Mouse (Mus musculus) embryo, embryonic 9.5 days (tissue): ENCODE measurements at regions not wholly inside any gene's neighbourhood (a gene's known extent, or its start where the extent isn't known, plus 50 kb on each side); places are given as distances from the start of the nearest gene placed in this dataset.

Experiments
- DNase-seq: peaks from one replicate; pipeline ENCODE4 v3.0.0-alpha.2; 2017; ENCODE audit errors: extremely low spot score

DNA sequence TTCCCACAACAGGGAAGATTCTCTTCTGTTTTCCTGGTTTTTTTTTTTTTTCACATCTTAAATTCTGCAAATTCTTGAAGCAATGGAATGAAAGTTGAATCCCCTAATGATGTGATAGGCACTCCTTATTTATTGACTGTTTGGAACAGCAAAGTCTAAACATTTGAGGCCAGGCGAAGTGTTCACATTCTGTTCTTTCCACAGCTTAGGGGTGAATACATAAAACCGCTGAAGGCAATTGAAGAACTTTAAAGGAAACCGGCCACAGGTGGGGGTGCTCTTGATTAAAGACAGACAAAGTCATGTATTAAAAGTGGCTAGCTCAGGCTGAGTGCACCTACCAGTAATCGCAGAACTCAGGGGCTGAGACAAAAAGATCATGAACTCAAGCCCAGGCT is 166.6 kb upstream of the Hnrnpa3 start:
- no peak for DNase-seq

- no peak for DNase-seq
Observed at GRCm38 (mm10) chr2:75496606-75497240, 162.3 kb upstream of the Hnrnpa3 start.

- DNase-seq, result no peak
Observed at GRCm38 (mm10) chr2:75510223-75510622, 148.8 kb upstream of the Hnrnpa3 start.

DNA sequence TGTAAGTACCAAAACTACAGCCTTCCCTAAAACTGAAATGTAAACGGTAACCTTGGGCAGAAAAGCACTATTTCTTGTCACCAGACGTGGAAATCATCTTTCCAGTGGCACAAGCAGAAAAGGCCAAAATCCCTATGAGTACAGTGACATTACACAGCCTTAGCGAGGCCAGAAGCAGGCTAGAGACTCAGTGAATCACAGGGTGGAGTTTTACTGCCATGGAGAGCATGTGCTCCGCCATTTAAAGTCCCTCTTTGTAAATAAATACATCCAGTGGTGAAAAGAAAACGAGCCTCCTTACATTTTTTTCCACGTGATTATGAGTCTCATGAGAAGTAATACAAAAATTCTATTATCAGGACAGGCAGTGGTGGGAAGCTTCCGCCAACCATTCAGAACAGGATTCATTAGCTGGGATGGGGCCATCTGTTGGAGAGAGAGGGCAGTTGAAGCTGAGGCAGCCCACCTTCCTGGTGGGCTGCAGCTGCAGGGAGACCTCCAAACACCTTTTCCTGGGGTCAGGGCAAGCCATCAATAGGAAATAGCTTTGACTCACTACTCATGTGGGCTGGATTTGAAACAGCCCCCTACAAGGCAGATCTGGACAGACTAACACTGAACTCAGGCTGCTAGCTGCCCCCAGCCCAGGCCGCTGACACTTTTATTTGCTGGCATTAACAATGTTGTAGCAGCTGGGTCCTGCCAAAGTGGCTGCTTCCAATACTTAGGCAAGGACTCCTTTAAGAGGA is 146.5 kb upstream of the Hnrnpa3 start:
- DNase-seq, result no peak

DNA sequence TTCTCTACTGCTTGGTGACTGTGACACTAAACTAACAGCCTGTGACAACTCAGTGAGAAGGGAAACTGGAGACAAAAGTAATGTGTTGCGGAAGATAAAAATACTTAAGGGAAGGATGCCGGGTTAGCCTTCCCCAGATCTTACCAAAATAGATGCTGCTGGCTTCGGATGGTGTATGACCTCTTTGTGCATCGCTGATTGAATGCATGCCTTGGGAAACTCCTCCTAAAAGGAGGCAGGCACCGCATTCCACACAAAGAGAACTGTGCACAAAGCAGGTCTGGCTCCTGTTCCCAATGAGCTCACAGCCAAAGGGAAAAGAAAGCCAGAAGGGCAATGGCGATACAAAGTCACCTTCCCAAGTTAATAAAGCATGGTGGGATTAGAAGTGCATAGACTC is 144.9 kb upstream of the Hnrnpa3 start:
- DNase-seq, result no peak

GRCm38 (mm10) chr2:75516223-75516622 is 142.8 kb upstream of the Hnrnpa3 start:
- DNase-seq, result no peak

DNA sequence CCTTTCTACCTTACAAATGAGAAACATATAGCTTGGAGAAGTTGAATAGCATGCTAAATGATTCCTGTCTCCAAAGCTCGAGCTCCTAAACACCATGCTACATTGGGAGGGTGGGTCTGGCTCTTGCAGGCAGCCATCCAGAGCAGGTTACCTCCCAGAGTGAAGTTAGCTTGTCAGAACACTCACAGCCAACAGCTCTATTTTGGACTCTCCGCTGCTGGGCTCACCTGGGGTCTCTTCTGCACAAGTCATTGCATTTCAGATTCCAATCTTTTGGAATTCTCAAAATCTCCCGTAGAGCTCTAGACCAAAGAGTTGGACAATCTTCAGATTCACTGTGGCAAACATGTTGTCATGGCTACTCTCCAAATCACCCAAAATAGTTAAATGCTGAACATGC is 142.0 kb upstream of the Hnrnpa3 start:
- no peak for DNase-seq

DNA sequence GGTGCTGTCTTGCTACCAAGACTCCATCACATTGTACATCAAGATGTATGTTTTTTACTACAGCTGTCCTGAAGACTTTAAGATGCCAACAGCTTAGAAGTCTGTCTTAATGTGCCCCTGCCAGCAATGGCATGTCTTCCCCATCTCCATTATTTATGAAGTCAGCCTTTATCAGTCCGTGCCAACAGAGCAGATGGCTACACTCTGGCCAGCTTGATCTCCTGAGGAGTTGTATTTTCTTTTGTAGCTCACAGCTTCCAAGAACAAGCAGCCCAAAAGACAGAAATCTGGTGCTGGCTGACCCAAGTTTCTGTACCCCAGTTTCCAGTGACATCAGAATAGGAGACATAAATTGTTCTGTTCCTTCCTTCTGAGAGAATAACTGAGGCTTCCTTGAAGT is 140.5 kb upstream of the Hnrnpa3 start:
- no peak for DNase-seq

GRCm38 (mm10) chr2:75525562-75525961 is 133.5 kb upstream of the Hnrnpa3 start:
- DNase-seq, result no peak

DNA sequence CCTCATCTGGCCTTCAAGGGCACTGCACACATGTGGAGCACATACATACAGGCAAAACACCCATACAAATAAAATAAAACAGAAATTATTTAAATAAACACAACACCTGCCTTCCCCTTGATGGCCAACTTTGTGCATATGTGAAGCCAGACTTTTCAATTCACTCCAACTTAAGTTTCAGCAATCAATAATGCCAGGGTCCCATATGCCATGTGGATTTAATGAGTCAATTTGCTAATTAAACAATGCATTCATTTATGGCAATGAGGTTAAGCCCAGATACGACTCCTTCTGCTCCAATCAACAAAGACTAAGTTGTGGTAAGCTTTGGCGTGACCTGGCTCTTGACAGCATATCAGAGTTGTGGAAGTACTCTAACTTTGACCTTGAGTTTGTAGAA is 130.4 kb upstream of the Hnrnpa3 start:
- DNase-seq, result no peak

- peak; percentile 21 for DNase-seq
Observed at GRCm38 (mm10) chr2:75538114-75538513, 120.9 kb upstream of the Hnrnpa3 start.

- no peak for DNase-seq
Observed at GRCm38 (mm10) chr2:75539726-75540125, 119.3 kb upstream of the Hnrnpa3 start.

- DNase-seq, result no peak
Observed at GRCm38 (mm10) chr2:75542331-75542730, 116.7 kb upstream of the Hnrnpa3 start.

GRCm38 (mm10) chr2:75542781-75543180 is 116.3 kb upstream of the Hnrnpa3 start:
- no peak for DNase-seq

- no peak for DNase-seq
Observed at GRCm38 (mm10) chr2:75545971-75546370, 113.1 kb upstream of the Hnrnpa3 start.

DNA sequence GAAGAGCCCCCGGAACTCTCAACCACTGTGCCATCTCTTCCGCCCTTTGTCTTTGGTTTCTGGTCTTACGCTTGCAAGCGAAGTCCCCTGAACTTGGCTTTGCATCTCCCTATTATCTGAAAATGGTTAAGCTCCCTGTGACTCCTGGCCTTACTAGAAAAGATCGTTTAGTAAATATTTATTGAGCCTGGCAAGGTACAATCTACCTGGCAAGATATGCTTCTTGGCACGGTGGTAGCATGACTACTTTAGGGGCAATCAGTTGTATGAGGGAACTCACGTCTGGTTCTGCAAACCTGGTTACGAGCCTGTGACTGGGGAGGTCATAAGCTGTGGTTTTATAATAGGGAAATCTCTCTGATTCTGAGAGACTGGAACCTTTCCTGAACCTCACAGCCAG is 103.4 kb upstream of the Hnrnpa3 start:
- no peak for DNase-seq

GRCm38 (mm10) chr2:75556744-75557143 is 102.3 kb upstream of the Hnrnpa3 start:
- peak; percentile 17 for DNase-seq

DNA sequence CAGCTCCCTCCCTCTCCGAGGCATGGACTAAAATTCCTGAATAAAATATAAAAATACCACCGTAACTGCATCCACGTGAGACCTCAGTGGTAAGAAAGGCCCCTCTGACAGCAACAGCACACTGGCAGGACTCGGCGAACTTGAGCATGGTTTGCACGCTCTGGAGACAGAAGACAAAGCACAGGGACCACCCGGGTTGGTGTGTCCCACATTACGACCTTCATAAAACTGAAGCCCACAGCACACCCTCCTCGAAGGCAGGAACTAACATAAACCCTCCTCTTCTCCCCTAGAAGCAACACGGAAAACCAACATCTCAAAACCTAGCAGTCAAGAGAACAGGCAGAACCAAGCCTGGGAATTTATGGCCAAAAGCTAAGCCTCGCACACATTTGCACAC is 101.7 kb upstream of the Hnrnpa3 start:
- no peak for DNase-seq

GRCm38 (mm10) chr2:75559920-75560319 is 99.1 kb upstream of the Hnrnpa3 start:
- no peak for DNase-seq

DNA sequence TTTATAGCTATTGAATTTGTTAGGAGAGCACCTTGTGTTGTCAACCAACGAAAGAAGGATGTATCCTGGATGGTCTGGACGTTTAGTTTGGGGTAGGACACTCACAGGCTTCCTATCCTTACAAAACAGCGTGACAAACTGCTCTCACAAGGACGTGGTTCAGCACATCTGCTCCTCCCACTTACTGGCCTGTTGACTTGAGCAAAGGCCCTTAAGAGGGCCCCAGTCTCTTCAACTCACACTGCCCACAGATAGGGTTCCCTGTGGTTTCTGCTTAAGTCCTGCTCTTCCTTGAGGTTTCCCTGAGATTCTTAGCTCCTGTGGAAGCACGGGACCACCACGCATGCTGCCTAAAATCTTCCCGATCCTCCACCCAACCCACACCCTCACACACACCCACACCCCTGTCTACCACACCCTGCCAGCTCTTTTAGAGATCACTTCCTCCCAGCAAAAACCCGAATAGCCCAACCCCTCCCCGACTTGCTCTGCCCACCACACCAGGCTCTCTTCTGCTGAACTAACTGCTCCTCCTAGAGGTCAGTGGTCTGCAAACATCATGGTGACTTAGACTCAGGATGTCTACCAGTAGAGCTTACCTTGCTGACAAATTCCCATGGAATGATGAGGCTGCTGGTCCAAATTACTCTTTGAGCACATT is 95.7 kb upstream of the Hnrnpa3 start:
- no peak for DNase-seq

DNA sequence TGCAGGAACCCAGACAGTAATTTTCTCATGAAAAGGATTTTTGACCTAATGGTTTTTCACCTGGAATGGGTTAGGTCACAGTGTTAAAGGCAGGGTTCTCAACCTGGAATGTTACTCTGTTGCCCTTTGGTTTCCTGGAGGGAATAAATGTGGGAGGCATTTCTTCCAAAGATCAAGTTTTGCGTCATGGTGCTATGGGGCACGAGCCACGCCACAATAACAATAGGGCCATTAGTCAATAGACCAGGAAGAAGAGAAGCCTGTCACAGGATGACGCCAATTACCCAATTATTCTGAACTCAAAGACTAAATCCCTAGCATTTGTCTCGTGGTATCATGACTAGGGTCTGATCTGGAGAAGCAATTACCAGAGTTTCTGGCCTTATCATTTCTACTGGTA is 94.3 kb upstream of the Hnrnpa3 start:
- DNase-seq, result no peak

GRCm38 (mm10) chr2:75567131-75567530 is 91.9 kb upstream of the Hnrnpa3 start:
- no peak for DNase-seq

- DNase-seq, result no peak
Observed at GRCm38 (mm10) chr2:75569756-75570155, 89.3 kb upstream of the Hnrnpa3 start.
